Mouse (Mus musculus) urinary bladder, postnatal 10 days (tissue): ENCODE results near the gene Ehbp1.

Source experiments
- DNase-seq: peaks from one replicate; pipeline ENCODE4 v3.0.0; 2022; ENCODE audit warnings: low spot score

The Ehbp1 gene

DNA sequence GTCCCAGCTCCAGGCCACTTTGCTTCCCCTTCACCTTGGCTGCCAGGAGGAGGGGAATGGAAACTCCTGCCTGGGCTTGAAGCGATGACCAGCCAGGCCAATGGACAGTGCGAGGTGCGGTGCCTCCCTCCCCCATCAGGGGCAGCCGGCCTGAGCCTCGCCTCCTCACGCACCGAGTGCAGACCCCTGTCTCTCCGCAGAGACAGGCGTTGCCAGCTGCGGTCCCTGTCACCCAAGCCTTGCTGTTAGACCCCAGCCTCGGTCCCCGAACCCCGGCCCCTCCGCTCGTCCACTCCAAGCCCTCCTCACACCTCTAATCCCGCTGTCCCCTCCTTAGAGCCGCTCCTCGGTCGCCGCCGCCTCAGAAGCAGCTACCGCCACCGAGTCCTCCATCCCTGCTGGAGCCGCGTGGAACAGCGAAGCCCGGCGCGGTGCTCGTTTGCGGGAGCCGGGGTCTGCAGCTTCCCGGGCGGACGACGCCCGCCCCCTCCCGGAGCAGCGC, 55.7 kb downstream of the Ehbp1 start:
- DNase-seq = peak; percentile 15

- no peak for DNase-seq
Measured at GRCm38 (mm10) chr11:22276656-22277055, 65.4 kb downstream of the Ehbp1 start.

GRCm38 (mm10) chr11:22274144-22274543, 67.9 kb downstream of the Ehbp1 start:
- no peak for DNase-seq

- DNase-seq = no peak
Measured at GRCm38 (mm10) chr11:22273378-22273777, 68.7 kb downstream of the Ehbp1 start.

DNA sequence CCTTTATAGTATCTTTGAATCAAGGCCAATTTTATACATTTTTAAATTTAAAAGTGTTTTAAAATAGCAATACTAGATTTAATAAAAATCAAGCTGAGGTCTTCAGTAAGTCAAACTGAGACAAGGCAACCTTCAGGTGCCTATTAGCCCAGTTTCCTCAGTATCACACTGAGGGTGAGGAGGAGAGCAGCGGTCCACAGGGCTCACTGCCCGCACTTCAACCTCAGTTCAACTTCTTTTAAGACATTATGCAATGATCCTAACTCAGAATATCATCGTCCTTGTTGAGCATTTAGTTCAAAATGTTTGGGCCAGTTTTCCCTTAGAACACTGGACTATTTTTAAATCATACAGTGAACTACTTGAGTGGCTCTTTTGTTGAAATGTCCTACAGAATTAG, 70.2 kb downstream of the Ehbp1 start:
- DNase-seq = no peak

DNA sequence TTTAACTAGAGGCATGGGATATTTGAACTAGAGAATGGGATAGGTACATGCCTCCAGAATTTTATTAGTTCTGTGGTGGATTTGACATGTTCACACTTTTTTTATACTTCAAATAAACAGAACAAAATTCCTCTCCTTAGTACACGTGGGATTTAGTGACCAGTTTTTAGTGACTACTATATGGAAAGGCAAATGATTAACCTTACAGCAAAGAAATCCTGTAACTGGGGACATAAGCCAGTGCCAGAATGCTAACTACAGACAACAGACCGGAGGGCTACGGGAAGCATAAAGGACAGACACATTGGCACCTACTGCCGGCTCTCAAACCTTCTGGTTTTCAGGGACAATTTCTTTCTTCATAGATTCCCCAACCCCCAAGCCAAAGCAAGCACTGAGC, 72.4 kb downstream of the Ehbp1 start:
- DNase-seq = no peak

DNA sequence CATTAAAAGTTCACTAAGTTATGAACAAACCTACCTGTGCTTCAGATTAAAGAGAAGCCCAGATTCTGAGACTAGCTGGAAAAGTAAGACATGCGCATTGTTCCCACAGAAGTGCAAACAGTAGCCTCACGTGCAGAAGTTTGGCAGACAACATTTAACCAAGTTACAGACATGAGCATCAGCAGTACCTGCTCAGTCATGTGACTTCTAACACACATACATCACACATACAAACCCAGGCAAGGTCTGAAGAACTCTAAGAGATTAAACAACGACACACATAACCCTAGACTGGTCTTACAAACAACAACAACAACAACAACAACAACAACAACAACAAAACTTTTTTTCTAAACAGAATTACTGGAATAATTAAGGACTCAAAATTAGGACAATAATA, 72.9 kb downstream of the Ehbp1 start:
- DNase-seq = no peak

GRCm38 (mm10) chr11:22267014-22267413, 75.1 kb downstream of the Ehbp1 start:
- DNase-seq = no peak

DNA sequence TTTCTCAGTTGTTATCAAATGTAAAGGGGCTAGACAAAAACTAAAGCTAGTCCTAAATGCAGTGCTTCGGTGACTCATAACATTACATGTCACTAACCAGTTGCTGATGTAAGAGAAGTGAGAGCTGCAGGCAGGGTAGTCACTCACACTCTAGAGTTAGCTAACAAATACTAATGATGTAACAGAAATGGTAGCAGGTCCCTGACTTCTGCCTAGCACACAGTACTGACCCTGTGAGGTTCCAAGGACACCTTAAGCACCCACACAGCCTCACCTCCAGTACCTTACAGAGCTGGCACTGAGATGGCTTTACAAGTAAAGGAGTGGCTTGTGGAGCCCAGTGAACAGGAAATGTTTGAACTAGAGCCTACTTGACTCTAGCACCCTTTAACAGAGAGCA, 86.7 kb downstream of the Ehbp1 start:
- no peak for DNase-seq

DNA sequence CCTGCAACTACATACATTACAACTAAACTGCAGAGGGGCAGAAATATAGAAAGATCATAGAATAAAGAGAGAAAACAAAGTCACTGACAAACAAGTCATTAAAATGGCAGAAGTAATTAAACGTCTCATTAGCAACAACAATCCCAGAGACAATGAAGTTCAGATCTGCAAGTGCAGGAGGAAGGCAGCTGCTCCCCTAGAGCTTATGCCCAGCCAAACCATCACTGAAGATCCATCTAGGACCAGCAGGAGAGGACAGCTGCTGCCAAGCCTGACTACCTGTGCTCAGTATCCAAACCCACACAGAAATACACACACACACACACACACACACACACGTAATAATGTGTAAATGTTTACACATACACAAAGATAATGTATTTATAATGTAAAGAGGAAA, 92.7 kb downstream of the Ehbp1 start:
- DNase-seq = no peak

DNA sequence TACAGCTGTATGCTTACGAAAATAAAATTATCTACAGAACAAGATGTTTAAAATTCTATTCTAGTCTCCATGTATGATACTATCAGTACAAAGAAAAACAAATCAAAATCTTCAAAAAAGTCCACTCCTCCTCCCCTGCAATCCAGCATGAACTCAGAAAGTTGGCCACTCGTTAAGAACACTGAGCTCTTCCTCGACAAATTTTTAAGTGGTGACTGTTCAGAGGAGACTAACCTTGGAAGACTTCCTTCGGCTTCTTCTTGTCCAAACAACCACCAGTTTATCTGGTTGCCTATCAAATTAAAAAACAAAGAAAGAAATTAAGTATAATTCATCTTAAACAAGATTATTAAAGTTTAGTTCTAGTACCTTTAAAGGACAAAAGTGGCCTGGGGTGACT, 94.4 kb downstream of the Ehbp1 start:
- no peak for DNase-seq

DNA sequence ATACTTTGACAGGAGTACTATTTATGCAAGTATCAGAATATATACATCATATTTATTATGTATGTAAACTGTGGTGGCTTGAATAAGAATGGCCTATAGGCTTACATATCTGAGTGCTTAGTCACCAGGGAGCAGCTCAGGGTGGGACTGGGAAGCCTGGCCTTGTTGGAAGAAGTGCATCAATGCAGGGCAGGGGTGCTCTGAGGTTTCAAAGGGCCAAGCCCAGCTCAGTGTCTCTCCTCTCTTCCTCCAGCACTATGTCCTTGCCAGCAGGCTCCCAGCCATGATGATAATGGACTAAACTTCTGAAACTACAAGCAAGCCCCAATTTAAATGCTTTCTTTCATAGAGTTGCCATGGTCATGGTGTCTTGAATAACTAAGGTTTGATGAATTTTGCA, 95.0 kb downstream of the Ehbp1 start:
- no peak for DNase-seq

GRCm38 (mm10) chr11:22235558-22235957, 106.5 kb downstream of the Ehbp1 start:
- DNase-seq = no peak

- no peak for DNase-seq
Measured at GRCm38 (mm10) chr11:22234739-22235138, 107.4 kb downstream of the Ehbp1 start.

- no peak for DNase-seq
Measured at GRCm38 (mm10) chr11:22230906-22231305, 111.2 kb downstream of the Ehbp1 start.

DNA sequence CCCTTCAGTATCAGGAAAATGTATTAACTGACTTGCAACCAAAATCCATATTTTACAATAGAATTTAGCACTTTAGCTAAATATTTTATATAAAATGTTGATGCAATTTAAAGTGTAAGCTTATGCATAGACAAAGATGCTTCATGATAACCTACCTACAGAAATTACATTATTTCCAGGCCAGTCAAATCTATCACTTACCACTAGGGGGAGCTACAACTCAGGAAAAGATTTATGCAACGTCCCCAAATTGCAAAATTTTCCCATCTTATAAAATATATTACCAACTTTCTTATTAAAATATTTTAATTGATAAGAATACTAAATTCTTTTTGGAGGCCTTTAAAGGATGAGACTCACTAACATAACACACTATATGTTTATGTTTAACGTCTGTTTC, 116.5 kb downstream of the Ehbp1 start:
- no peak for DNase-seq

DNA sequence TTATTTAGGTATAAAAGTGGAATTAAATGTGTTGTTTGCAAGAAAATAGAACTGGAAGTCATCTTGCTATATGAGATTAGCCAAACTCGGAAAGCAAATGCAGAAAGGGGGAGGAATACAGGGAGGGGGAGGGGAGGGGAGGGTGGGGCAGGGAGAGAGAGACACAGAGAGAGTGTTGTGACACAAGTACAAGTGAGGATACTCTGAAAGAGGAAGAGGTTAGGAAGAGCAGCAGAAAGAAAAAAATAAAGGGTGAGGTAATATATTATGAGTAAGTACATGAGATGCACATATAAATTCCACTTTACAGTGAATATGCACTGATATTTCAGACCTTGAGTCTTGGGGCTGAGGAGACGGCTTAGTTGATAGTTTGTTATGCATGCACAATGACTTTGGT, 123.9 kb downstream of the Ehbp1 start:
- no peak for DNase-seq

GRCm38 (mm10) chr11:22216941-22217340, 125.2 kb downstream of the Ehbp1 start:
- no peak for DNase-seq

DNA sequence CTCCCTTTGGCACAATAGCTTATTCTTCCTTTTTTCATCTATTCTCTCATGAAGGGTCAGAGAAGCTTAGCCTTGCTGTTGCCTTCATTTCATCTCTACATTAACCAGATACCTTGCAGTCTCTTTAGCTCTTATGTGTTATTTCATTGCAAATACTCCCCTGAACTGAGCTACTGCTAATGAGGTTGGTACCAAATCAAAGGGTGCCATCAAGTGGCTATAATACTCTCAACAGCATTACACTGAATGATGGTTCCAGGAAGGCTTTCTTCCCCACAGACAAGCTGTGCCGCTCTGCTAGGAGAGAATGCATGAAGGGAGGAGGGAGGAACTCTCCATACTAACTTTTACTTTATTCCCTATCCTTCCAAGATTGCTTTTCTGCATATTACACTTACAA, 135.5 kb downstream of the Ehbp1 start:
- no peak for DNase-seq

DNA sequence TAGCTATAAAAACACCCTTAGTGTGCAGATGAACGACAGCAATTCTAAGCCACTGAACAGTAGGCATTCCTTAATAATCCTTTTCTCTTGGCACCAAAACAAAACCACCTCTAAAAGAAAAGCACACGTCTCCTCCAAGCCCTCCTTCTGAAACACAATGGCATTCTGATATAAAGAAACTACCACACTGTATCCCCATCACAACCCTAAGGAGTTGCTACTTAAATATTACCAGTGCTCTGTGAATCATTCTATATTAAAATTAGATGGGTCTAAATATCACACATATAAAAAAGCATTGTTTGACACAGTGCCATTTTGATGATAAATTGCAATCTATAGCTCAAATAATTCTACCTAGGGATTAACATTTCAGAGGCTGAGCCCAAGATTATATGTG, 135.9 kb downstream of the Ehbp1 start:
- DNase-seq = no peak

GRCm38 (mm10) chr11:22203413-22203812, 138.7 kb downstream of the Ehbp1 start:
- DNase-seq = no peak

DNA sequence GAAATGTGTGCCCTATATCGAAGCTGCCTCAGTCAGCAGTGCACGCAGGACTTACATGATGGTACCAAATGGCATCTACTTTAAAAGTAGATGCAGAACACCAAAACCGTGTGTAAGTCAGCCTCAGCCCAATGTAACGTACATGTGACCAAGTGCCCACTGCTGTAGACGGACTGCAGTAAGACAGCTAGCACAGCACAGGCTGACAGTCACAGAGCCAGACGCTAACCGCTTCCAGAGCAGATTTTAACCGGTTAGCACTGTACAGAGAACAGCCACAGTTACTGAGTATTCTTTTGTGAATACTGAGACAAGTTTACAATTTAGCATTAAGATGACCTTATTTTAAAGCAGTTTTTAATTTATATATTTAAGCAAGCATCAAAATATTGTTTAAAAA, 141.0 kb downstream of the Ehbp1 start:
- no peak for DNase-seq

- DNase-seq = no peak
Measured at GRCm38 (mm10) chr11:22199881-22200280, 142.2 kb downstream of the Ehbp1 start.

DNA sequence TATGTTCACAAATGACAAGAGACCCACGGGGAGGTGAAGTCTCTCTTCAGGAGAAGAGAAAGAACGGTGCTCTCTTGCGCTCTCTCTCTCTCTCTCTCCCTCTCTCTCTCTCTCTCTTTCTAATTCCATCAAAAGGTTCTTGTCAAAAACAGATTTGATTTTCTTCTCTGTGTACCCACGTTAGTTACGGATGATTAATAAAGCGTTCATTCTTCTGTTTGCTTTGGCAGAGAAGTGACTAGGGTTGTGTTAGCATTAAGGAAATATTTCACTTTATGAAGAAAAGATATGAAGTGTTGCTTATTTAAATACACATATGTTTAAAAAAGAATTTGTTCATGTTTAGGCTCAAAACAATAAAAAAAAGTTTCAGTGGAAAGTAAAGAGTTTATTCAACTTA, 143.7 kb downstream of the Ehbp1 start:
- DNase-seq = no peak

DNA sequence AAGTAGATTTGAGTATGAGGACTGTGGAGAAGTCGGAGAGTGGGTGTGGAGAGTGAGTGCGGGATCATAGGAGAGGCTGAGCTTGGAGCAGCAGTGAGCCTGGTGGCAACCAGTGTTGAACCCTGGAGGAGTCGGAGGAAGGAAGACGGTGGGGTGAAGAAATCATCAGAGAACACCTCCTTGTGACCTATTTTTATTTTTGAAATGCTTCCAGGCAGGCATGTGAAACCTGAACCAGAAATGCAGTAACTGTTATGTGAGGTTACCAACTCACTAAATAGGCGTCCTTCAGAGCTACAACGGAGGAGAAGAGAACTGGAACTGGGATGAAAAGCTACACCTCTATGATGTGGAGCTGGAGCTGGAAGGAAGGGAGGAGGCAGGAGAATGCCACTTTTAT, 144.2 kb downstream of the Ehbp1 start:
- DNase-seq = no peak
